Mouse (Mus musculus) lung, postnatal 0 days (tissue): ENCODE measurements at regions not wholly inside any gene's neighbourhood (a gene's known extent, or its start where the extent isn't known, plus 50 kb on each side); places are given as distances from the start of the nearest gene placed in this dataset.
A peak's percentile ranks its signal among the peaks of the same experiment; 100 is the strongest.

Source experiments
- ATAC-seq: fragments of 200-750 bp; cut with Nextera tagmentation; 2 replicates; pipeline ENCODE4 v1.8.0; 2017; ENCODE audit warnings: moderate library complexity
- DNase-seq: peaks from one replicate; pipeline ENCODE4 v3.0.0-alpha.2; 2016; ENCODE audit warnings: low spot score
- H3K27ac ChIP-seq: fragments of 300-500 bp; sonication (generic); 2 replicates; pipeline ENCODE4 v1.5.1; 2014; ENCODE audit warnings: antibody characterized with exemption, mild to moderate bottlenecking, low read length, mixed read lengths
- H3K27me3 ChIP-seq: fragments of 300-500 bp; sonication (generic); replicated peaks from 2 replicates; pipeline ENCODE4 v1.6.1; 2014; ENCODE audit warnings: low read length, mixed read lengths; ENCODE audit not compliant: insufficient read depth
- H3K36me3 ChIP-seq: fragments of 300-500 bp; sonication (generic); 2 replicates; pipeline ENCODE4 v1.6.1; 2014; ENCODE audit warnings: low read length, mixed read lengths; ENCODE audit not compliant: insufficient read depth
- H3K4me1 ChIP-seq: fragments of 300-500 bp; sonication (generic); 2 replicates; pipeline ENCODE4 v1.6.1; 2014; ENCODE audit warnings: antibody characterized with exemption, low read depth, low read length, mixed read lengths; ENCODE audit not compliant: insufficient read depth
- H3K4me2 ChIP-seq: fragments of 300-500 bp; sonication (generic); replicated peaks from 2 replicates; pipeline ENCODE4 v1.6.1; 2014; ENCODE audit warnings: low read depth, mild to moderate bottlenecking, low read length, moderate library complexity, mixed read lengths
- H3K4me3 ChIP-seq: fragments of 300-500 bp; sonication (generic); 2 replicates; pipeline ENCODE4 v1.5.1; 2014; ENCODE audit warnings: low read depth, low read length
- H3K9ac ChIP-seq: fragments of 300-500 bp; sonication (generic); replicated peaks from 2 replicates; pipeline ENCODE4 v1.6.1; 2014; ENCODE audit warnings: low read depth, mild to moderate bottlenecking
- H3K9me3 ChIP-seq: fragments of 300-500 bp; sonication (generic); 2 replicates; pipeline ENCODE4 v1.6.1; 2016; ENCODE audit warnings: low read length, mixed read lengths
- CTCF ChIP-seq: IDR thresholded peaks from 2 replicates; pipeline ENCODE4 v1.5.1; 2016; ENCODE audit warnings: antibody characterized with exemption, mild to moderate bottlenecking
- EP300 ChIP-seq: IDR thresholded peaks from 2 replicates; pipeline ENCODE4 v1.6.1; 2016; ENCODE audit warnings: antibody characterized with exemption, mild to moderate bottlenecking, control low read depth
- WGBS: fragments of 180-500 bp; shearing (Covaris S2); extraction: QIAGEN DNeasy Blood & Tissue Kit; methylation state at CpG from one replicate; pipeline ENCODE4 v1.1.7; 2014; 5-methylcytosine and 5-hydroxymethylcytosine counted together

DNA sequence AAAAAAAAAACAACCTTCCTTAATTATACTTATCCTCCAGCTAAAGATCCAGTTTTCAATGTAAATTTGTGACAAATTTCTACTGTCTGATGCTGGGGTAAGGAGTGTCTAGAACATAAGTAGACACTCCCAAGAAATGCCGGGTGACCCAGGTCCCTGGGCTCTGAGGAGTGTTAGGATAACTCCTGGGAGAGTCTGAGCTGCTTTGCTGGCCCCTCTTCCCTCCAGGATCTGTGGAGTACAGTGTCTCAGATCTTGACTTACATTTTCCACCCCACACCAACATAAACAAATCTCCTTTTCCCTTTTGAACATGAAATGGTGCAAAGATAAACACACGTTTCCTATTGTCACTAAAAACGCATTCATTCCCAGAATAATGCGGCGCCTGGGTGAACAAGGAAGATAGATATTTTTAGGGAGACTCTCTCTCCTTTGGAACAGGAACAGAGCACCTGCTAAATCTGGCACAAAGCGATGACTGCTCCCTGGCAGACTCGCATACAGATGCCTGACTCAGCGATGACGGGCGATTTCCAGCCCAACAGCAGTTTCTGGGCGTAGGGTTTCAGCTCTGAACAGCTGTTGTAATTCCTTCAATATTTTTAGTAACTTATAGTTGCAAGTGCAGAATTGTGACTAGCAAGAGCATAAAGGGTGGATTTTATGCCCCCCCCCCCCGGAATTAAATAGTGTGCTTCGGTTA is 91.3 kb downstream of the Cavin4 start:
- ATAC-seq (peak; percentile 56), DNase-seq (peak; percentile 37)
- TF ChIP-seq EP300: peak; percentile 40; the same call in 1 of the 2 replicates
- no peak for TF ChIP-seq CTCF
- Histone ChIP-seq H3K4me1 (peaks cover 4% of the 10 kb centered on the region; the same call in 1 of the 2 replicates), H3K27me3 (no peaks in the 10 kb centered on the region), H3K4me3 (no peak overlapping the region), H3K9ac (no peak overlapping the region), H3K9me3 (no peaks in the 10 kb centered on the region), H3K4me2 (no peak overlapping the region), H3K36me3 (no peaks in the 10 kb centered on the region), H3K27ac (no peak overlapping the region)
- 33% methylated on average over 13 of the region's 13 CpGs for WGBS

DNA sequence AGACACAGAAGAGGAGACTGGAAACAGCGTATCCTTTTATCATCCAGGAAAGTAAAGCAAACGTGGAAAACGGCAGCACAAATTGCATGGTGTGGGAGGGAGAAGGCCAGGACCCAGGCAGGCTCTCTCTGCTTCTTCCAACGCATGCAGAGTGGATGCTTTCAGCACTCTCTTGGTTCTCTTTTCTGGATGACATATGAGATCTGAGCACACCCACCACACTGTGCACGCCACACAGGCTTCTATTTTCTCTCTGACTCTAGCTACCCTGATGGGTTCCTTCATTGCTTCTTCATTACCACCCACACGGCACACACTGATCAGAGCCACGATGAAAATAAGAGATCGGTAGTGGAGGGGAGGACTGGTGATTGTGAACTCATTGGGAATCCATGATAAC is 97.3 kb downstream of the Cavin4 start:
- Histone ChIP-seq H3K9me3 (no peaks in the 10 kb centered on the region), H3K9ac (no peak overlapping the region), H3K27ac (no peak overlapping the region), H3K4me2 (no peak overlapping the region), H3K4me1 (no peaks in the 10 kb centered on the region), H3K36me3 (no peaks in the 10 kb centered on the region), H3K4me3 (no peak overlapping the region), H3K27me3 (no peaks in the 10 kb centered on the region)
- DNase-seq (no peak), ATAC-seq (no peak)
- WGBS: 74% methylated on average over 8 of the region's 8 CpGs
- TF ChIP-seq EP300 (no peak), CTCF (no peak)

DNA sequence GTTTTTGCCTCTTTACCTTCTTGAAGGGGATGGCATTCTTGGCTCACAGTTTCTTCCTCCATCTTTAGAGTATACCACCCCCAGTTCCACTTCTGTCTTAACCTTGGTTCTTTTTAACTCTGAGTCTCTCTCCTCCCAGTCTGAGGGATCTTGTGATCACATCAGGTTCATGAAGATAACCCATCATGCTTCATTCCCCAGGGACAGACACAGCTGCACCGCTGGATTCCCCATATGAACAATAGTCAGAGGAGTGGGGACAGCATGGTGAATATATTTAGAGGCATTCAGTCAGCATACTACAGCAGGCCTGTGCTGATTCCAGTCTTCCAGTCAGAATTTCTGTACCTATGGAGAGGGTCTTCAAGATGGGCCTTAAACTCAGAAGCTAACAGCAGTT is 103.1 kb downstream of the Cavin4 start:
- WGBS: 86% methylated on average over 1 of the region's 1 CpGs
- ATAC-seq: no peak

GRCm38 (mm10) chr4:48770403-48770953 is 107.2 kb downstream of the Cavin4 start:
- no peak for DNase-seq
- no peak overlapping the region for H3K4me2 ChIP-seq
- TF ChIP-seq EP300 (no peak), CTCF (no peak)

More for the DNA sequence above, 103.1 kb downstream of the Cavin4 start:
- TF ChIP-seq CTCF: no peak
- no peak for TF ChIP-seq EP300
- Histone ChIP-seq H3K9ac (no peak overlapping the region), H3K4me1 (no peaks in the 10 kb centered on the region), H3K27ac (no peak overlapping the region), H3K36me3 (no peaks in the 10 kb centered on the region), H3K27me3 (no peaks in the 10 kb centered on the region), H3K9me3 (no peaks in the 10 kb centered on the region), H3K4me3 (no peak overlapping the region), H3K4me2 (no peak overlapping the region)
- DNase-seq: no peak

GRCm38 (mm10) chr4:48770954-48771665 is 107.8 kb downstream of the Cavin4 start:
- Histone ChIP-seq H3K4me1 (no peaks in the 10 kb centered on the region), H3K4me3 (no peak overlapping the region), H3K36me3 (no peaks in the 10 kb centered on the region), H3K27ac (no peak overlapping the region), H3K4me2 (no peak overlapping the region; the same call in 1 of the 2 replicates), H3K27me3 (no peaks in the 10 kb centered on the region), H3K9ac (no peak overlapping the region), H3K9me3 (no peaks in the 10 kb centered on the region)
- peak; percentile 72 for TF ChIP-seq CTCF
- no peak for TF ChIP-seq EP300
- peak; percentile 23; the same call in 1 of the 2 replicates for ATAC-seq
- peak; percentile 36 for DNase-seq
- WGBS: 27% methylated on average over 14 of the region's 14 CpGs

More at GRCm38 (mm10) chr4:48770403-48770953, 107.2 kb downstream of the Cavin4 start:
- Histone ChIP-seq H3K27me3 (no peaks in the 10 kb centered on the region), H3K36me3 (no peaks in the 10 kb centered on the region), H3K9ac (no peak overlapping the region), H3K4me3 (no peak overlapping the region), H3K9me3 (no peaks in the 10 kb centered on the region), H3K4me1 (no peaks in the 10 kb centered on the region), H3K27ac (no peak overlapping the region)
- WGBS: 42% methylated on average over 3 of the region's 3 CpGs
- no peak for ATAC-seq

DNA sequence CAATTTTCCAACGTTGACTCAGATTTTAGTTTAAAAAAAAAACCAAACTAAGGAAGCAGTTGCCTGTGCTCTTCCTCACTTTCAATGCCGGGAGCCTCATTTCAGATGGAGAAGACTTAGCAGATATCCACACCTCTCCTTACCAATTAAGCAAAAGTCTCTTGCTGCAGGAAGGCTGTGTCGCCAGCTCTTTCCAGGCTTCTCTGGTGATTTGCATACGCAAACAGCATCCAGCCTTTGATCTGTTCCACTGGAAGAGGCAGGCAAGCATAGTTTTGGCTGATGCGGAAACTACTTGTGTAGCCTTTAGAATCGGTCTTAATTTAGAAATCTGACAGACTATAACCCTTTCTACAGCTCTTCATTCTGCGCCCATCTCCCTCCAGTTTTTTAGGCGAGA is 108.5 kb downstream of the Cavin4 start:
- H3K9me3 ChIP-seq: no peaks in the 10 kb centered on the region
- no peak overlapping the region for H3K4me2 ChIP-seq
- no peaks in the 10 kb centered on the region for H3K27me3 ChIP-seq
- TF ChIP-seq EP300 (no peak), CTCF (no peak)
- H3K27ac ChIP-seq: no peak overlapping the region
- H3K4me1 ChIP-seq: no peaks in the 10 kb centered on the region
- ATAC-seq (no peak), DNase-seq (no peak)
- no peaks in the 10 kb centered on the region for H3K36me3 ChIP-seq
- no peak overlapping the region for H3K4me3 ChIP-seq
- no peak overlapping the region for H3K9ac ChIP-seq
- 62% methylated on average over 8 of the region's 8 CpGs for WGBS
